Mouse (Mus musculus) midbrain, embryonic 13.5 days (tissue): ENCODE data around the gene Thrap3. TPM values are rescaled to one million over a fixed set of nuclear protein-coding genes. Genes with fewer than 3 reads are reported as not detected.
"Not testable (repeated sequence)": the region's sequence is repeated elsewhere in the genome, so short reads cannot be mapped to it uniquely, and the experiment has no call there.

Source experiments
- ATAC-seq: fragments of 200-750 bp; cut with Nextera tagmentation; 2 replicates; pipeline ENCODE4 v1.8.0; 2017; ENCODE audit warnings: mild to moderate bottlenecking, moderate TSS enrichment, moderate library complexity
- H3K27ac ChIP-seq: fragments of 300-500 bp; sonication (generic); 2 replicates; pipeline ENCODE4 v1.5.1; 2015; ENCODE audit warnings: inconsistent platforms, mild to moderate bottlenecking, moderate library complexity
- H3K27me3 ChIP-seq: fragments of 300-500 bp; sonication (generic); 2 replicates; pipeline ENCODE4 v1.6.1; 2015; ENCODE audit warnings: mild to moderate bottlenecking, inconsistent platforms
- H3K36me3 ChIP-seq: fragments of 300-500 bp; sonication (generic); 2 replicates; pipeline ENCODE4 v1.6.1; 2015; ENCODE audit warnings: mild to moderate bottlenecking, inconsistent platforms
- H3K4me1 ChIP-seq: fragments of 300-500 bp; sonication (generic); replicated peaks from 2 replicates; pipeline ENCODE4 v1.6.1; 2015; ENCODE audit warnings: inconsistent platforms
- H3K4me2 ChIP-seq: fragments of 300-500 bp; sonication (generic); replicated peaks from 2 replicates; pipeline ENCODE4 v1.6.1; 2015; ENCODE audit warnings: moderate library complexity, mild to moderate bottlenecking, inconsistent platforms
- H3K4me3 ChIP-seq: fragments of 300-500 bp; sonication (generic); replicated peaks from 2 replicates; pipeline ENCODE4 v1.5.1; 2015; ENCODE audit warnings: mild to moderate bottlenecking, inconsistent platforms
- H3K9ac ChIP-seq: fragments of 300-500 bp; sonication (generic); replicated peaks from 2 replicates; pipeline ENCODE4 v1.6.1; 2015; ENCODE audit warnings: mild to moderate bottlenecking, inconsistent platforms
- H3K9me3 ChIP-seq: fragments of 300-500 bp; sonication (generic); 2 replicates; pipeline ENCODE4 v1.6.1; 2016; ENCODE audit warnings: mild to moderate bottlenecking, inconsistent platforms
- WGBS: fragments of 180-500 bp; shearing (Covaris S2); methylation state at CpG from one replicate; pipeline ENCODE4 v1.1.7; 2015; 5-methylcytosine and 5-hydroxymethylcytosine counted together
- polyA plus RNA-seq: library from polyadenylated mRNA; unstranded; fragments of >200 nt; fragmentation: Nextera tagmentation; extraction: Ambion mirVana; gene quantifications from 2 replicates; pipeline ENCODE4 v1.2.1, GENCODE M21; 2015

Gene Thrap3
- polyA plus RNA-seq, 1 experiment from 2014 or later, result 174 TPM

DNA sequence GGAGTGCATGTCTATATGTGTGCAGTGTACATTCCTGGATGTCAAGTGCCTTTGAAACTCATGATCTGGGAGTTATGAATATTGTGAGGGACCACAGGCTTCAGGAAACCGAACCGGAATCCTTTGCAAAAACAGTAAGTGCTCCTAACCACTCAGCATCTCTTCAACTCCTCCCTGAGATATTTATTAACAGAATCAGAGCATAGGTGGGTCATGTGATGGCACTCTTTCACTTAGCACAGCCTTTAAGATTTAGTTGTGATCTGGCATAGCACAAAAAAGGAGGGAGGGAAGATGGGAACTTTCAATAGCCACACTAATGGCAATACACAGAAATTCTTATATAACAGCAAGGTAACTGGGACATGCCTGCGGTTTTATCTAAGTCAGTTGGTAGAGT is 15.5 kb downstream of the Thrap3 start:
- Histone ChIP-seq H3K9me3 (no peaks in the 10 kb centered on the region), H3K4me1 (0 out of 2 replicates have a peak, but pooled peaks cover 3% of the 10 kb centered on the region), H3K4me2 (no peak overlapping the region), H3K9ac (no peak overlapping the region), H3K27me3 (no peaks in the 10 kb centered on the region), H3K27ac (no peak overlapping the region), H3K36me3 (peaks cover 33% of the 10 kb centered on the region), H3K4me3 (no peak overlapping the region)
- WGBS, result 91% methylated on average over 3 of the region's 3 CpGs
- ATAC-seq, result no peak

DNA sequence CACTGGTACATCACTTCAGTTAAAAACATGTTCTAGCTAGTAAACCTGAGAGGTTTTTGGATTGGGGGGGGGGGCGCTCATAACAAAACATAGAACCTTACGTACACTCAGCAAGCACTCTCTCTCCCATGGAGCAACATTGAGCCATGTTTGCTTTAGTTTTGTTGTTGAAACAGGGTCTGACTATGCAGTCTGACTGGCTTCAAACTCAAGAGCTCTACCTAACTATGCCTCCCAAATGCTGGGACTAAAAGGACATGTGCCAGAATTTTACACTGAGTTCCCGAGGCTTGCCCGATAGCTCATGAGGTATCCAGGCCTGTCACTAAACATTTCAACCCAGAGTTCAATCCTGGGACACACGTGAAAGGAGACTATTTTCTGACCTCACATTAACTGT is 19.5 kb downstream of the Thrap3 start:
- Histone ChIP-seq H3K9ac (no peak overlapping the region), H3K4me2 (no peak overlapping the region), H3K36me3 (peaks cover 36% of the 10 kb centered on the region), H3K4me1 (0 out of 2 replicates have a peak, but pooled peaks cover 3% of the 10 kb centered on the region), H3K4me3 (no peak overlapping the region), H3K27me3 (no peaks in the 10 kb centered on the region), H3K27ac (no peak overlapping the region), H3K9me3 (no peaks in the 10 kb centered on the region)
- no peak for ATAC-seq
- WGBS, result 94% methylated on average over 5 of the region's 5 CpGs

DNA sequence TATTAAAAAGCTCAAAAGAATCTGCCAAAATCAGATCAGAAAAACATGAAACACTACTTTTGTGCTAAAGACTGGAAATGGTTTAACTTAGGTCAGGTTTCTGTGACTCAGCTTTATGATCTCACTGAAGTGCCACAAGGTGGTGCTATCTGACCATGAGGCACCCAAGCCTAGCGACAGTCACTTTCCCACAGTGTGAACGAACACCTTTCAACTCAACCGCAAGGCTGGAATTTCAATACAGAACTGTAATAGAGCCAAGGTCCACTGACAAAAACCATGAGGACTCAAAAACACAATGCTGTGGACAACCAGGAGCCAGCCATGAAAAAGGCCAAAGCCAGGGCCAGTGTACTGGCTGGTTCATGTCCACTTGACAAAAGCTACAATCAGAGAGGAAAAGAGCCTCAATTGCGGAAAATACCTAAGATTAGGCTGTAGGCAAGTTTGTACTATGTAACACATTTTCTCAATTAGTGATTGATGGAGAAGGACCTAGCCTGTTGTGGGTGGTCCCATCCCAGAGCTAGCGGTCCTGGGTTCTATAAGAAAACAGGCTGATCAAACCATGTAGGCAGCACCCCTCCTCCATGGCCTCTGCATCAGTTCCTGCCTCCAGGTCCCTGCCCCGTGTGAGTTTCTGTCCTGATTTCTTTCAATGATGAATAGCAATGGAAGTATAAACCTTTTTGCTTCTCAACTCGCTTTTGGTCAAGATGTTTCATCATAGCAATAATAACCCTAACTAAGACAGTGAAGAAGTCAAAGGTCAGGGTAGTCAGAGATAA is 21.2 kb downstream of the Thrap3 start:
- H3K9me3 ChIP-seq, result no peaks in the 10 kb centered on the region
- 64% methylated on average over 7 of the region's 7 CpGs for WGBS
- 0 out of 2 replicates have a peak, but pooled peaks have one; percentile 43 for ATAC-seq
- H3K27me3 ChIP-seq, result no peaks in the 10 kb centered on the region
- no peaks in the 10 kb centered on the region for H3K4me1 ChIP-seq
- peaks cover 51% of the 10 kb centered on the region for H3K36me3 ChIP-seq
- H3K4me3 ChIP-seq, result no peak overlapping the region
- no peak overlapping the region for H3K27ac ChIP-seq
- H3K9ac ChIP-seq, result no peak overlapping the region
- H3K4me2 ChIP-seq, result no peak overlapping the region

DNA sequence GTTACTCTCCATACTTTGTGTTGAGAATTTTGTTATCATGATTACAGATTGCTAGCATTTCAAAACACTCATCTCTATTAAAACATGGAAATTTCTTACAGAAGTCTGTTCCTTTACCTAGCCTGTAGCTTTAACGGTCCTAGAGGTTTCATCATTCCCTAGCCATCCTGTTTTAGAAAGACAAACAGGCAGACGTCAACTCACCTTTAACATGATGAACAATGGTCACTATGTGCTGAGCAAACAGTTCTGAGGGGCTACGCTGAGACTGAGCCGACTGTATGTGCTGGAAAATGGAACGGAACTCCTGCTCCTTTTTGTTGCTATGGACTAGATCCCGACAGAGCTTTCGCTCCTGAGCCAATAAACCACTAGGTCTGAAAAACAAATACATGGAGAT is 26.6 kb downstream of the Thrap3 start:
- H3K4me2 ChIP-seq, H3K9ac ChIP-seq, H3K4me3 ChIP-seq, ATAC-seq, H3K4me1 ChIP-seq, H3K27me3 ChIP-seq, H3K27ac ChIP-seq, H3K9me3 ChIP-seq: not testable (repeated sequence)
- peaks cover 80% of the 10 kb centered on the region for H3K36me3 ChIP-seq
- WGBS, result 94% methylated on average over 7 of the region's 7 CpGs

DNA sequence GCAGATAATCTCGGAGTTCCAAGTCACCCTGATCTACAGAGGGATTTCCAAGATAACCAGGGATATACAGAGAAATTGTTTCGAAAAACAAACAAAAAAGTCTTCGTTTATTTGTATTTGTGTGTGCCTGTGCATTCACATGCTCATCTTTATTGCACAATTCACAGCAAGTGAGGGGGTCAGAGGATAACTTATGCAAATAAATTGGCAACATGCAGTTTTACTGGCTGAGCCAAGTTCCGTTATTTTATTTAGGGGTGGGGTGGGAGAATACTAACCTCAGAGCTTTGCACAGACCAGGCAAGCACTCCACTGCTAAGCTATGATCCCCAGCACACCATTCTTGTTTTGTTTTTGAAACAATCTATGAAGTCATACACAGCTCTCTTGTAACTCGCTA is 28.8 kb downstream of the Thrap3 start:
- no peak for ATAC-seq
- WGBS, result 94% methylated on average over 5 of the region's 5 CpGs
- Histone ChIP-seq H3K4me2 (no peak overlapping the region), H3K27me3 (no peaks in the 10 kb centered on the region), H3K36me3 (peaks cover 86% of the 10 kb centered on the region), H3K4me1 (no peaks in the 10 kb centered on the region), H3K27ac (no peak overlapping the region), H3K9ac (no peak overlapping the region), H3K4me3 (no peak overlapping the region), H3K9me3 (no peaks in the 10 kb centered on the region)

GRCm38 (mm10) chr4:126170737-126171136 is 31.8 kb downstream of the Thrap3 start:
- peaks cover 89% of the 10 kb centered on the region for H3K36me3 ChIP-seq
- H3K4me3 ChIP-seq, H3K4me1 ChIP-seq, H3K9ac ChIP-seq, H3K27me3 ChIP-seq, ATAC-seq, H3K9me3 ChIP-seq, H3K4me2 ChIP-seq, H3K27ac ChIP-seq: not testable (repeated sequence)
- WGBS, result 95% methylated on average over 5 of the region's 5 CpGs

DNA sequence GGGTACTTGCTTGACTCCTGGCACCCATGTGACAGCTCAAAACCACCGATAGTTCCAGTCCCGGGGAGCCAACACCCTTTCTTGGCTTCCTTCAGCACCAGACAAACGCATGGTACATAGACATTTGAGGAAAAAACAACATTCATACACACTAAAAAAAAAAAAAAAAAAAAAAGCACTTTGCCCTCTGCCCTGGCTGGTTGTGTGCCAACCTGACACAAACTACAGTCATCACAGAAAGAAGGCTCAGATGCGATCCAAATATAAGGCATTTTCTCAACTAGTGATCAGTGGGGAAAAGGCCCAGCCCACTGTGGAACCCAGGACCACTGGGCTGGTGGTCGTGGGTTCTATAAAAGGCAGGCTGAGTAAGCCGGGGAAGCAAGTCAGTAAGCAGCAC is 33.7 kb downstream of the Thrap3 start:
- no peaks in the 10 kb centered on the region for H3K4me1 ChIP-seq

GRCm38 (mm10) chr4:126166084-126166483 is 36.5 kb downstream of the Thrap3 start:
- no peak for ATAC-seq
- WGBS, result 71% methylated on average over 3 of the region's 3 CpGs
- Histone ChIP-seq H3K27me3 (no peaks in the 10 kb centered on the region), H3K36me3 (peaks cover 53% of the 10 kb centered on the region), H3K4me3 (no peak overlapping the region), H3K4me1 (peaks cover 13% of the 10 kb centered on the region), H3K27ac (no peak overlapping the region), H3K4me2 (no peak overlapping the region), H3K9ac (no peak overlapping the region), H3K9me3 (no peaks in the 10 kb centered on the region)

More for the DNA sequence above, 33.7 kb downstream of the Thrap3 start:
- no peak overlapping the region for H3K9ac ChIP-seq
- no peak overlapping the region for H3K4me2 ChIP-seq
- H3K9me3 ChIP-seq, result no peaks in the 10 kb centered on the region
- WGBS, result 92% methylated on average over 6 of the region's 6 CpGs
- H3K27ac ChIP-seq, result no peak overlapping the region
- peaks cover 74% of the 10 kb centered on the region for H3K36me3 ChIP-seq
- no peaks in the 10 kb centered on the region for H3K27me3 ChIP-seq
- H3K4me3 ChIP-seq, result no peak overlapping the region
- no peak for ATAC-seq

GRCm38 (mm10) chr4:126165092-126165491 is 37.5 kb downstream of the Thrap3 start:
- not testable (repeated sequence) for H3K4me3 ChIP-seq, H3K27ac ChIP-seq, H3K27me3 ChIP-seq, H3K4me2 ChIP-seq, H3K9me3 ChIP-seq, ATAC-seq, H3K9ac ChIP-seq
- 74% methylated on average over 8 of the region's 10 CpGs for WGBS
- Histone ChIP-seq H3K4me1 (peaks cover 13% of the 10 kb centered on the region), H3K36me3 (peaks cover 44% of the 10 kb centered on the region)

DNA sequence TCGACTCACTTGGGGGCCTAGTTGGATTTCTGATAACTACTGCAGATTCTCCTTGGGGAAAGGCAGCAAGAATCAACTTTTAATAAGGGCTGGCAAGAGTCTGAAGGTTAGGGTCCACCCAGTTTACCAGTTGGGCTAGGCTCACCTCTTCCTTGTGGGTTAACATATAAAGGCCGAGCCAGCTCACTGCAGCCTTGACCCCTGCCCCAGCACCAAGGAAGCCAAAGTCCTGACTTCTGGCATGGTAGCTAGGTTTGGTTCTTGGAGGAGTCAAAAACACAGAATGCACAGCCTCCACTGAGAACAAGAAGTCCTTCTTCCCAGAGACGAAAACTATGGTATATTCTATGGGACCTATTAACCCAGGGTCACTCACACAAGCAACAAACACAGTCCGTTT is 38.9 kb downstream of the Thrap3 start:
- 0 out of 2 replicates have a peak overlapping the region, but pooled peaks have one; percentile 86 for H3K4me2 ChIP-seq
- H3K4me3 ChIP-seq, result no peak overlapping the region
- peaks cover 13% of the 10 kb centered on the region for H3K4me1 ChIP-seq
- no peaks in the 10 kb centered on the region for H3K27me3 ChIP-seq
- H3K27ac ChIP-seq, result no peak overlapping the region
- H3K9ac ChIP-seq, result no peak overlapping the region
- 59% methylated on average over 4 of the region's 4 CpGs for WGBS
- ATAC-seq, result no peak
- no peaks in the 10 kb centered on the region for H3K9me3 ChIP-seq
- H3K36me3 ChIP-seq, result peaks cover 30% of the 10 kb centered on the region

DNA sequence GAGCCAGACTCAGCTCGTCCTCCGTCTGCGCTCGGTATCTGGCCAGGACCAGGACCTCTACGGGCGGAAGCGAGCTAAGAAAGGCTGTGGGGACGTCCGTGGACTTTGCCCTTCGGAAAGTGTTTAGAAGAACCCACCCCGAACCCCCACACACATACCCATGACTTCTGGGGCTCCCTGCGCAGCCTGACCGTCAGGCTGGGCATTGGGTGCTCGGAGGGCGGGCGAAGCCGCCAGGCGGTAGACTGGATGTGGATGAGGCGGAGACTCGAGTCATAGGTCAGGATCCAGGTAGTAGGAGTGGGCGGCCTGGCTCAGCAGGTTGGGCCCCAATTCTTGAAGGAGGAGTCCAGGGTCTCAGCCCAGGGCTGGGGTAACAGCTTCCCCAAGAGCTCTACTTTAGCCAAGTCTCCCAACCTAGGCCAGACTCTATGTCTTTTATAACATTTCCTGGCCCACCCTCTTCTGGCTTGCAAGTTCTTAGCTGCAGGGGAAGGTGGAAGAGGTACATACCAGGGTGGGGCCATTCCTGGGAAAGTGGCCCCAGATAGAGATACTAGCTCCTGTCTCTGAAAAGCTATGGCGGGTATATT is 39.4 kb downstream of the Thrap3 start, which contains the start of gene Sh3d21:
Sh3d21 (minus strand) TSS at position 425 of the 593 bp plus-strand sequence.
- ATAC-seq, result no peak; the same call in 1 of the 2 replicates
- Histone ChIP-seq H3K27me3 (no peaks in the 10 kb centered on the region), H3K36me3 (peaks cover 25% of the 10 kb centered on the region), H3K9me3 (no peaks in the 10 kb centered on the region), H3K4me2 (peak within 1 kb of the TSS; percentile 86), H3K27ac (no peak within 1 kb of the TSS), H3K9ac (peak within 1 kb of the TSS; percentile 71), H3K4me1 (peaks cover 13% of the 10 kb centered on the region), H3K4me3 (peak within 1 kb of the TSS; percentile 47)
- WGBS, result 8% methylated on average over 22 of the region's 22 CpGs

GRCm38 (mm10) chr4:126162544-126163066 is 40.0 kb downstream of the Thrap3 start:
- Histone ChIP-seq H3K27me3 (no peaks in the 10 kb centered on the region), H3K36me3 (peaks cover 20% of the 10 kb centered on the region), H3K4me3 (peak overlapping the region; percentile 47), H3K4me1 (peaks cover 13% of the 10 kb centered on the region), H3K27ac (no peak overlapping the region), H3K9ac (peak overlapping the region; percentile 71), H3K9me3 (no peaks in the 10 kb centered on the region), H3K4me2 (peak overlapping the region; percentile 86)
- WGBS, result 2% methylated on average over 44 of the region's 44 CpGs
- peak; percentile 91 for ATAC-seq
